Mouse (Mus musculus) midbrain, embryonic 14.5 days (tissue): ENCODE data around the gene Il17rc. TPM values are rescaled to one million over a fixed set of nuclear protein-coding genes. Genes with fewer than 3 reads are reported as not detected.

Experiments
- ATAC-seq: fragments of 200-750 bp; cut with Nextera tagmentation; 2 replicates; pipeline ENCODE4 v1.8.0; 2017; ENCODE audit warnings: moderate number of reproducible peaks, moderate library complexity; ENCODE audit not compliant: low FRiP score, low TSS enrichment
- DNase-seq: peaks from one replicate; pipeline ENCODE4 v3.0.0-alpha.2; 2015
- H3K27ac ChIP-seq: fragments of 300-500 bp; sonication (generic); replicated peaks from 2 replicates; pipeline ENCODE4 v1.5.1; 2014; ENCODE audit warnings: mild to moderate bottlenecking, low read depth, low read length, moderate library complexity
- H3K27me3 ChIP-seq: fragments of 300-500 bp; sonication (generic); 2 replicates; pipeline ENCODE4 v1.6.1; 2014; ENCODE audit warnings: low read length, control low read depth, mixed read lengths; ENCODE audit not compliant: control insufficient read depth, insufficient read depth
- H3K36me3 ChIP-seq: fragments of 300-500 bp; sonication (generic); 2 replicates; pipeline ENCODE4 v1.6.1; 2014; ENCODE audit warnings: low read length, control low read depth; ENCODE audit not compliant: control insufficient read depth, insufficient read depth
- H3K4me1 ChIP-seq: fragments of 300-500 bp; sonication (generic); 2 replicates; pipeline ENCODE4 v1.6.1; 2014; ENCODE audit warnings: mild to moderate bottlenecking, antibody characterized with exemption, low read length, control low read depth; ENCODE audit not compliant: control insufficient read depth, insufficient read depth
- H3K4me2 ChIP-seq: fragments of 300-500 bp; sonication (generic); 2 replicates; pipeline ENCODE4 v1.6.1; 2014; ENCODE audit warnings: mild to moderate bottlenecking, low read length, moderate library complexity
- H3K4me3 ChIP-seq: fragments of 300-500 bp; sonication (generic); replicated peaks from 2 replicates; pipeline ENCODE4 v1.5.1; 2014; ENCODE audit warnings: low read depth, low read length
- H3K9ac ChIP-seq: fragments of 300-500 bp; sonication (generic); replicated peaks from 2 replicates; pipeline ENCODE4 v1.6.1; 2014; ENCODE audit warnings: mild to moderate bottlenecking, low read length, moderate library complexity
- H3K9me3 ChIP-seq: fragments of 300-500 bp; sonication (generic); 2 replicates; pipeline ENCODE4 v1.6.1; 2016; ENCODE audit warnings: low read length, control low read depth, mixed read lengths; ENCODE audit not compliant: control insufficient read depth
- WGBS: fragments of 180-500 bp; shearing (Covaris S2); extraction: QIAGEN DNeasy Blood & Tissue Kit; methylation state at CpG from one replicate; pipeline ENCODE4 v1.1.7; 2014; 5-methylcytosine and 5-hydroxymethylcytosine counted together
- polyA plus RNA-seq: library from polyadenylated mRNA; unstranded; fragments of >200 nt; fragmentation: Nextera tagmentation; extraction: Ambion mirVana; gene quantifications from 2 replicates; pipeline ENCODE4 v1.2.1, GENCODE M21; 2014

The Il17rc gene
- polyA plus RNA-seq, 1 experiment from 2014 or later, result 0.93 TPM

- peak overlapping the region; percentile 31 for H3K9ac ChIP-seq
- H3K9me3 ChIP-seq, result no peaks in the 10 kb centered on the region
- no peak overlapping the region for H3K27ac ChIP-seq
- H3K36me3 ChIP-seq, result peaks cover 40% of the 10 kb centered on the region
- H3K4me2 ChIP-seq, result peak overlapping the region; percentile 55
- WGBS, result 2% methylated on average over 50 of the region's 54 CpGs
- no peaks in the 10 kb centered on the region; the same call in 1 of the 2 replicates for H3K27me3 ChIP-seq
- DNase-seq (peak; percentile 86), ATAC-seq (peak; percentile 79; the same call in 1 of the 2 replicates)
- H3K4me3 ChIP-seq, result peak overlapping the region; percentile 32
- H3K4me1 ChIP-seq, result no peaks in the 10 kb centered on the region
Observed at GRCm38 (mm10) chr6:113494258-113494788, 23.1 kb downstream of the Il17rc start.

- H3K4me1 ChIP-seq, result no peaks in the 10 kb centered on the region
- DNase-seq, result no peak
- H3K27me3 ChIP-seq, result no peaks in the 10 kb centered on the region; the same call in 1 of the 2 replicates
- 58% methylated on average over 28 of the region's 28 CpGs for WGBS
- no peaks in the 10 kb centered on the region for H3K9me3 ChIP-seq
- H3K4me2 ChIP-seq, result peak overlapping the region; percentile 55
- ATAC-seq, result no peak
- H3K36me3 ChIP-seq, result peaks cover 31% of the 10 kb centered on the region
- peak overlapping the region; percentile 32; the same call in 1 of the 2 replicates for H3K4me3 ChIP-seq
- H3K9ac ChIP-seq, result no peak overlapping the region
- no peak overlapping the region for H3K27ac ChIP-seq
Observed at GRCm38 (mm10) chr6:113495071-113495675, 23.9 kb downstream of the Il17rc start.

- H3K4me3 ChIP-seq, result no peak overlapping the region
- H3K4me1 ChIP-seq, result 0 out of 2 replicates have a peak, but pooled peaks cover 9% of the 10 kb centered on the region
- 0 out of 2 replicates have a peak, but pooled peaks cover 5% of the 10 kb centered on the region for H3K36me3 ChIP-seq
- no peak overlapping the region for H3K4me2 ChIP-seq
- ATAC-seq (no peak), DNase-seq (no peak)
- no peak overlapping the region for H3K9ac ChIP-seq
- 83% methylated on average over 6 of the region's 6 CpGs for WGBS
- H3K27me3 ChIP-seq, result no peaks in the 10 kb centered on the region; the same call in 1 of the 2 replicates
- no peak overlapping the region for H3K27ac ChIP-seq
- no peaks in the 10 kb centered on the region for H3K9me3 ChIP-seq
Observed at GRCm38 (mm10) chr6:113499346-113499745, 28.1 kb downstream of the Il17rc start.

- H3K4me2 ChIP-seq, result peak within 1 kb of the TSS; percentile 67
- H3K4me3 ChIP-seq, result peak within 1 kb of the TSS; percentile 58
- peak within 1 kb of the TSS; percentile 68 for H3K27ac ChIP-seq
- H3K27me3 ChIP-seq, result no peaks in the 10 kb centered on the region; the same call in 1 of the 2 replicates
- H3K36me3 ChIP-seq, result 0 out of 2 replicates have a peak, but pooled peaks cover 5% of the 10 kb centered on the region
- H3K4me1 ChIP-seq, result 0 out of 2 replicates have a peak, but pooled peaks cover 9% of the 10 kb centered on the region
- 4% methylated on average over 32 of the region's 32 CpGs for WGBS
- no peaks in the 10 kb centered on the region for H3K9me3 ChIP-seq
- DNase-seq (peak; percentile 87), ATAC-seq (peak; percentile 84)
- H3K9ac ChIP-seq, result peak within 1 kb of the TSS; percentile 74
Observed at GRCm38 (mm10) chr6:113501388-113502084, 30.3 kb downstream of the Il17rc start, which contains the start of gene Prrt3. Prrt3 (minus strand) TSS chr6:113501931.

- no peak overlapping the region for H3K9ac ChIP-seq
- H3K36me3 ChIP-seq, result 0 out of 2 replicates have a peak, but pooled peaks cover 2% of the 10 kb centered on the region
- H3K4me3 ChIP-seq, result no peak overlapping the region
- H3K4me1 ChIP-seq, result 0 out of 2 replicates have a peak, but pooled peaks cover 9% of the 10 kb centered on the region
- DNase-seq, result no peak
- H3K4me2 ChIP-seq, result no peak overlapping the region
- no peaks in the 10 kb centered on the region; the same call in 1 of the 2 replicates for H3K27me3 ChIP-seq
- H3K27ac ChIP-seq, result no peak overlapping the region
- H3K9me3 ChIP-seq, result no peaks in the 10 kb centered on the region
- ATAC-seq, result no peak
- whole genome bisulfite sequencing, result 30% methylated on average over 2 of the region's 2 CpGs
Observed at GRCm38 (mm10) chr6:113502801-113503200, 31.6 kb downstream of the Il17rc start.

GRCm38 (mm10) chr6:113505689-113506088, 34.5 kb downstream of the Il17rc start:
- H3K9me3 ChIP-seq, result no peaks in the 10 kb centered on the region
- no peak overlapping the region for H3K9ac ChIP-seq
- DNase-seq, result no peak
- 0 out of 2 replicates have a peak, but pooled peaks cover 7% of the 10 kb centered on the region for H3K4me1 ChIP-seq
- no peaks in the 10 kb centered on the region; the same call in 1 of the 2 replicates for H3K27me3 ChIP-seq
- H3K4me2 ChIP-seq, result no peak overlapping the region
- no peak overlapping the region for H3K4me3 ChIP-seq
- no peaks in the 10 kb centered on the region for H3K36me3 ChIP-seq
- no peak overlapping the region for H3K27ac ChIP-seq
- 85% methylated on average over 1 of the region's 1 CpGs for WGBS
- ATAC-seq, result no peak

- ATAC-seq (no peak), DNase-seq (no peak)
- Histone ChIP-seq H3K4me1 (0 out of 2 replicates have a peak, but pooled peaks cover 4% of the 10 kb centered on the region), H3K27me3 (no peaks in the 10 kb centered on the region), H3K27ac (no peak overlapping the region), H3K9ac (no peak overlapping the region), H3K36me3 (0 out of 2 replicates have a peak, but pooled peaks cover 2% of the 10 kb centered on the region), H3K9me3 (no peaks in the 10 kb centered on the region), H3K4me2 (no peak overlapping the region), H3K4me3 (no peak overlapping the region)
Observed at GRCm38 (mm10) chr6:113507130-113507529, 35.9 kb downstream of the Il17rc start.

- H3K27me3 ChIP-seq, result no peaks in the 10 kb centered on the region
- ATAC-seq, result no peak
- 61% methylated on average over 7 of the region's 7 CpGs for WGBS
Observed at GRCm38 (mm10) chr6:113508272-113508946, 37.2 kb downstream of the Il17rc start.

More at GRCm38 (mm10) chr6:113508272-113508946, 37.2 kb downstream of the Il17rc start:
- Histone ChIP-seq H3K9ac (no peak overlapping the region), H3K9me3 (no peaks in the 10 kb centered on the region), H3K27ac (no peak overlapping the region), H3K4me1 (no peaks in the 10 kb centered on the region), H3K36me3 (peaks cover 6% of the 10 kb centered on the region), H3K4me3 (no peak overlapping the region), H3K4me2 (no peak overlapping the region)
- peak; percentile 31 for DNase-seq
